In the genomic region with DNA sequence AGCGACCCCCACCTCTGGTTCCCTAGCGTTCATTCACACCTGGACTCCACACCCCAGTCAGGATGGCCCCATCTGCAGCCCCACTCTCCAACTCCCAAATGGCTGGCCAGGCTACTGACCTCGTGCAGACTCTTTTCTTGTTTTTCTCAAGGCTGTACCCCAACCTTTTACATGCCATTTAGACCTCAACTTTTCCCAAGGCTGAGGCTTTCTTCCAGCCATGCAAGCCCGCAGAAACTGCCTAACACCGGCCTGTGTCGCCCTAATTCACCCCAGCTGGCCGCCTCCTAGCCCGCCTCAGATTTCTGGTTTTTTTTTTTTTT, we compare ENCODE assay signal across 8 mouse cellular contexts. TPM values are rescaled to one million over a fixed set of nuclear protein-coding genes. Genes with fewer than 3 reads are reported as not detected.
DNase-seq lines count a peak whose midpoint lies in the region; ATAC-seq lines count a peak whose summit lies in the region.

No protein-coding gene starts in this region.

- H3K36me3 ChIP-seq in lung, embryonic 16.5 days (ENCODE audit: control insufficient read depth, insufficient read depth, low read length): peaks cover 19% of the 10 kb centered on the region
- peaks cover 17% of the 10 kb centered on the region for H3K36me3 ChIP-seq in forebrain, embryonic 14.5 days (ENCODE audit: control insufficient read depth, insufficient read depth, low read length)
- peaks cover 15% of the 10 kb centered on the region; the same call in 1 of the 2 replicates for H3K36me3 ChIP-seq in liver, embryonic 11.5 days (ENCODE audit: control insufficient read depth, insufficient read depth, low read length)
- peaks cover 21% of the 10 kb centered on the region for H3K36me3 ChIP-seq in stomach, embryonic 15.5 days

- H3K27me3 ChIP-seq in lung, embryonic 16.5 days (ENCODE audit: control insufficient read depth, insufficient read depth, low read depth, low read length): no peaks in the 10 kb centered on the region
- H3K27me3 ChIP-seq in forebrain, embryonic 14.5 days (replicated peaks; ENCODE audit: control insufficient read depth, insufficient read depth, low read length): 0 out of 2 replicates have a peak, but pooled peaks cover 2% of the 10 kb centered on the region
- peaks cover 49% of the 10 kb centered on the region for H3K27me3 ChIP-seq in liver, embryonic 11.5 days (replicated peaks; ENCODE audit: control insufficient read depth, insufficient read depth, low read length)
- no peaks in the 10 kb centered on the region for H3K27me3 ChIP-seq in stomach, embryonic 15.5 days (replicated peaks)

- H3K4me1 ChIP-seq in lung, embryonic 16.5 days (replicated peaks; ENCODE audit: control insufficient read depth, insufficient read depth, low read length): peaks cover 47% of the 10 kb centered on the region
- peaks cover 16% of the 10 kb centered on the region for H3K4me1 ChIP-seq in forebrain, embryonic 14.5 days (ENCODE audit: control insufficient read depth, insufficient read depth, low read length)
- H3K4me1 ChIP-seq in liver, embryonic 11.5 days (replicated peaks; ENCODE audit: control insufficient read depth, insufficient read depth, low read length): peaks cover 15% of the 10 kb centered on the region
- H3K4me1 ChIP-seq in stomach, embryonic 15.5 days: peaks cover 40% of the 10 kb centered on the region

- H3K9ac ChIP-seq in lung, embryonic 16.5 days (ENCODE audit: low read length): peak overlapping the region; percentile 99
- H3K9ac ChIP-seq in forebrain, embryonic 14.5 days (ENCODE audit: low read length): peak overlapping the region; percentile 79
- peak overlapping the region; percentile 77 for H3K9ac ChIP-seq in liver, embryonic 11.5 days (ENCODE audit: low read depth, low read length)
- peak overlapping the region; percentile 96 for H3K9ac ChIP-seq in stomach, embryonic 15.5 days

- no peak for DNase-seq in lung, postnatal 14 days
- DNase-seq in forebrain, embryonic 14.5 days (ENCODE audit: low spot score): no peak
- no peak for DNase-seq in liver, embryonic 11.5 days (ENCODE audit: low spot score)
- DNase-seq in layer of hippocampus, adult 11-12 months (ENCODE audit: low spot score): no peak
- no peak for DNase-seq in left cerebral cortex, adult 8-10 months (ENCODE audit: low spot score in 2 of 2)
- no peak for DNase-seq in B cell, adult 2 months

- H3K27ac ChIP-seq in lung, embryonic 16.5 days (ENCODE audit: low read length): peak overlapping the region; percentile 99
- H3K27ac ChIP-seq in forebrain, embryonic 14.5 days (ENCODE audit: low read depth, low read length): peak overlapping the region; percentile 72; the same call in 1 of the 2 replicates
- no peak overlapping the region for H3K27ac ChIP-seq in liver, embryonic 11.5 days (ENCODE audit: low read depth, low read length)
- peak overlapping the region; percentile 98 for H3K27ac ChIP-seq in stomach, embryonic 15.5 days

- ATAC-seq in lung, embryonic 16.5 days (ENCODE audit: low read depth): no peak
- no peak for ATAC-seq in forebrain, embryonic 14.5 days
- ATAC-seq in liver, embryonic 11.5 days (replicated peaks; ENCODE audit: low FRiP score): no peak
- no peak for ATAC-seq in stomach, embryonic 15.5 days (ENCODE audit: insufficient read depth, low FRiP score, low read depth)

- H3K4me3 ChIP-seq in lung, embryonic 16.5 days (ENCODE audit: low read length): peak overlapping the region; percentile 90
- peak overlapping the region; percentile 68 for H3K4me3 ChIP-seq in forebrain, embryonic 14.5 days (ENCODE audit: low read depth, low read length)
- peak overlapping the region; percentile 66 for H3K4me3 ChIP-seq in liver, embryonic 11.5 days (ENCODE audit: low read depth, low read length)
- H3K4me3 ChIP-seq in stomach, embryonic 15.5 days (replicated peaks): peak overlapping the region; percentile 82

- H3K4me2 ChIP-seq in lung, embryonic 16.5 days (ENCODE audit: low read depth, low read length): peak overlapping the region; percentile 62
- peak overlapping the region; percentile 93 for H3K4me2 ChIP-seq in forebrain, embryonic 14.5 days (ENCODE audit: low read length)
- H3K4me2 ChIP-seq in liver, embryonic 11.5 days: peak overlapping the region; percentile 67
- peak overlapping the region; percentile 89 for H3K4me2 ChIP-seq in stomach, embryonic 15.5 days

- no peaks in the 10 kb centered on the region for H3K9me3 ChIP-seq in lung, embryonic 16.5 days (ENCODE audit: control insufficient read depth, low read length)
- H3K9me3 ChIP-seq in forebrain, embryonic 14.5 days (replicated peaks; ENCODE audit: control insufficient read depth, low read length): no peaks in the 10 kb centered on the region
- H3K9me3 ChIP-seq in liver, embryonic 11.5 days (ENCODE audit: control insufficient read depth, low read length): no peaks in the 10 kb centered on the region
- no peaks in the 10 kb centered on the region for H3K9me3 ChIP-seq in stomach, embryonic 15.5 days

- WGBS in lung, embryonic 16.5 days: 4% methylated on average over 8 of the region's 8 CpGs
- WGBS in forebrain, embryonic 14.5 days: 0% methylated on average over 8 of the region's 8 CpGs
- WGBS in liver, embryonic 11.5 days: 8% methylated on average over 8 of the region's 8 CpGs
- WGBS in stomach, embryonic 15.5 days: 2% methylated on average over 8 of the region's 8 CpGs

RNA-seq across cellular contexts. Expression of gene Ephb4, which starts 1.1 kb away (rescaled TPM):
- 50.7 and 56.9 TPM in 2 replicates for polyA plus RNA-seq in lung, embryonic 16.5 days (2015; fragmentation: Nextera tagmentation; extraction: Ambion mirVana)
- polyA plus RNA-seq in forebrain, embryonic 14.5 days (2014; fragmentation: Nextera tagmentation; extraction: Ambion mirVana): 6.2 and 8.0 TPM in 2 replicates
- 28.2 and 29.9 TPM in 2 replicates for polyA plus RNA-seq in liver, embryonic 11.5 days (2014; fragmentation: Nextera tagmentation; extraction: Ambion mirVana)
- polyA plus RNA-seq in stomach, embryonic 15.5 days (2015; fragmentation: Nextera tagmentation; extraction: Ambion mirVana): 35.5 and 41.4 TPM in 2 replicates
- 1 to 10 TPM; 4.4 to 7.2 (median 5.2) TPM for total RNA-seq in left cerebral cortex, adult 8-10 months (2022)

RNA-seq across cellular contexts. Expression of gene Slc12a9, which starts 17.6 kb away (rescaled TPM):
- 11.6 and 12.5 TPM in 2 replicates for polyA plus RNA-seq in lung, embryonic 16.5 days (2015; fragmentation: Nextera tagmentation; extraction: Ambion mirVana)
- polyA plus RNA-seq in forebrain, embryonic 14.5 days (2014; fragmentation: Nextera tagmentation; extraction: Ambion mirVana): 6.2 and 9.9 TPM in 2 replicates
- polyA plus RNA-seq in liver, embryonic 11.5 days (2014; fragmentation: Nextera tagmentation; extraction: Ambion mirVana): 6.4 and 7.0 TPM in 2 replicates
- polyA plus RNA-seq in stomach, embryonic 15.5 days (2015; fragmentation: Nextera tagmentation; extraction: Ambion mirVana): 13.0 and 14.5 TPM in 2 replicates
- 10 to 100 TPM; 24.4 to 28.0 (median 26.5) TPM for total RNA-seq in left cerebral cortex, adult 8-10 months (2022)

RNA-seq across cellular contexts. Expression of gene Trip6, which starts 36.8 kb away (rescaled TPM):
- 90.5 and 94.0 TPM in 2 replicates for polyA plus RNA-seq in lung, embryonic 16.5 days (2015; fragmentation: Nextera tagmentation; extraction: Ambion mirVana)
- 18.2 and 18.4 TPM in 2 replicates for polyA plus RNA-seq in forebrain, embryonic 14.5 days (2014; fragmentation: Nextera tagmentation; extraction: Ambion mirVana)
- polyA plus RNA-seq in liver, embryonic 11.5 days (2014; fragmentation: Nextera tagmentation; extraction: Ambion mirVana): 31.0 and 31.6 TPM in 2 replicates
- polyA plus RNA-seq in stomach, embryonic 15.5 days (2015; fragmentation: Nextera tagmentation; extraction: Ambion mirVana): 73.2 and 73.4 TPM in 2 replicates
- 1 to 10 TPM; 3.9 to 7.6 (median 5.1) TPM for total RNA-seq in left cerebral cortex, adult 8-10 months (2022)

RNA-seq across cellular contexts. Expression of gene Srrt, which starts 43.5 kb away (rescaled TPM):
- polyA plus RNA-seq in lung, embryonic 16.5 days (2015; fragmentation: Nextera tagmentation; extraction: Ambion mirVana): 141 and 144 TPM in 2 replicates
- polyA plus RNA-seq in forebrain, embryonic 14.5 days (2014; fragmentation: Nextera tagmentation; extraction: Ambion mirVana): 78.9 and 95.2 TPM in 2 replicates
- 165 and 169 TPM in 2 replicates for polyA plus RNA-seq in liver, embryonic 11.5 days (2014; fragmentation: Nextera tagmentation; extraction: Ambion mirVana)
- 113 and 122 TPM in 2 replicates for polyA plus RNA-seq in stomach, embryonic 15.5 days (2015; fragmentation: Nextera tagmentation; extraction: Ambion mirVana)
- 100 to 1,000 TPM; 164 to 219 (median 188) TPM for total RNA-seq in left cerebral cortex, adult 8-10 months (2022)

RNA-seq across cellular contexts. Expression of gene Ufsp1, which starts 56.6 kb away (rescaled TPM):
- polyA plus RNA-seq in lung, embryonic 16.5 days (2015; fragmentation: Nextera tagmentation; extraction: Ambion mirVana): 5.1 and 5.6 TPM in 2 replicates
- 9.8 and 10.3 TPM in 2 replicates for polyA plus RNA-seq in forebrain, embryonic 14.5 days (2014; fragmentation: Nextera tagmentation; extraction: Ambion mirVana)
- polyA plus RNA-seq in liver, embryonic 11.5 days (2014; fragmentation: Nextera tagmentation; extraction: Ambion mirVana): 13.3 and 13.5 TPM in 2 replicates
- 7.8 and 8.7 TPM in 2 replicates for polyA plus RNA-seq in stomach, embryonic 15.5 days (2015; fragmentation: Nextera tagmentation; extraction: Ambion mirVana)
- 10 to 100 TPM; 14.0 to 16.8 (median 16.1) TPM for total RNA-seq in left cerebral cortex, adult 8-10 months (2022)
